Mouse (Mus musculus) E14TG2a.4 (cell line): Measurements from ENCODE around the gene Mfng.

Source experiments
- CTCF ChIP-seq: conservative IDR thresholded peaks from 2 replicates; pipeline ENCODE4 v1.5.1; 2014; ENCODE audit warnings: low read length
- POU5F1 ChIP-seq: IDR thresholded peaks from 2 replicates; pipeline ENCODE4 v1.6.1; 2014; ENCODE audit warnings: low read length, borderline replicate concordance

DNA sequence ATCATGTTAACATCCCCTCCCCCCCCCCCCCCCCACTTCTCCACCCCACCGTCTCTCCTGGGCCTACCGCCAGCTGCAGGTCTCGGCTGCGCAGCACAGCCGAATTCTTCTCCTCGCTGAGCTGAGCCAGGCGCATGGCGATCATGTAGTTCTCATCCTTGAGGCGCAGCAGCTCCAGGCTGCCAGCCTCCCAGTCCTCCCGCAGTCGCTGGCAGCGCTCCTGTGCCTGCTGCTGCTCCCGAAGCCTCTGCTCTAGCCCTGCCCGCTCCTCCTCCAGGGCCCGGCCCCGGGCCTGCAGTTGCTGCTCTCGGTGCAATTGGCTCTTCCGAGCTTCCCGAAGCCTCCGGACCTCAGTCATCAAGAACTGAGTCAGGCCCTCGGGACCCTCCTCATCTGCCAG is 25.8 kb upstream of the Mfng start:
- no peak for TF ChIP-seq CTCF
- TF ChIP-seq POU5F1 = no peak
